Mouse (Mus musculus) spleen, postnatal 4 days (tissue): ENCODE data around the gene Polr2h.

Experiments
- DNase-seq, 2 experiments: peaks; one replicate each; pipeline ENCODE4 v3.0.0; 2022; ENCODE audit warnings: low spot score in 2 of 2

Polr2h gene

GRCm38 (mm10) chr16:20722736-20723135, 5.3 kb downstream of the Polr2h start:
- DNase-seq: no peak

- DNase-seq: no peak
Measured at GRCm38 (mm10) chr16:20723247-20723646, 5.8 kb downstream of the Polr2h start.

GRCm38 (mm10) chr16:20724338-20724748, 6.9 kb downstream of the Polr2h start:
- peak in 1 of 2 experiments; percentile 67 for DNase-seq

DNA sequence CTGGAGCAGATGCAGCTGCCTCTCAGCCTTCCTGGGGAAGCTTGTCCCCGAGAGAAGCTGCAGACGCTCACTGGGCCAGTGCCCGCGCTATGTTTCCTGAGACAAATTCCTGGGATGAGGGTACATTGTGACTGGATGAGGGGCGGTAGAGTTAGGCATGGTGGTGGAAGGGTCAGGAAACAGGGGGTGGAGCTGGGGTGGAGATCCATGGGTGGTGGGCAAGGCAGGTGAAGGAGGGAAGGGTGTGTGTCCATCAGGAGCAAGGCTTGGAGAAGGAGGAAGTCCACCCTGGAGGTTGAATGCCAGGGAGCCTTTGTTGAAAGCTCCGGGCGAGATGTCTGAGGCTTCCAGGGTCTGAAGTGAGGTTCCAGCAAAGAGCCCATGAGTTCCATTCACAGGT, 7.9 kb downstream of the Polr2h start:
- no peak for DNase-seq

- no peak for DNase-seq
Measured at GRCm38 (mm10) chr16:20725750-20726149, 8.3 kb downstream of the Polr2h start.

- DNase-seq: no peak
Measured at GRCm38 (mm10) chr16:20726384-20726783, 8.9 kb downstream of the Polr2h start.

GRCm38 (mm10) chr16:20730293-20730711, 12.8 kb downstream of the Polr2h start:
- no peak for DNase-seq

DNA sequence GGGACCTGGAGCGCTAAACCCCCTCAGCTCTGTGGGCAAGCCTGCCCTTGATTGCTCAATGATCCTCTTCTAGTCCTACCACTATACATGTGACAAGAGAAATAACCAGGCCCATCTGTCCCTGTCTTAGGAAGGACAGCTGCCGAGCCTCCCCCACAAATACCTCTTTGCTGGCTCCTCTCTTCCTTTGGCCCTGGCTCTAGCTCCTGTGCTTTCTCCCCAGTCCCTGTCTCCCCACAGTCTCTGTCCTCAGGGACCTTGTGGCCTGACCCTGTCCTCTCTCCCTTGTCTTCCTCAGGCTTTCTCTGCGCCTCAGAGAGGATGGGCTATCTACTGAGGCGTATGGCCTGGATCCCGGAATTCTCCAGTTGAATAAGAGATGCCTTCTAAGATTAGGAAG, 14.2 kb downstream of the Polr2h start:
- no peak for DNase-seq

GRCm38 (mm10) chr16:20732251-20732924, 14.9 kb downstream of the Polr2h start:
- DNase-seq: no peak

- DNase-seq: no peak
Measured at GRCm38 (mm10) chr16:20732925-20733730, 15.7 kb downstream of the Polr2h start, which contains the start of gene Chrd. Gene Chrd, plus strand, starts transcription at chr16:20733127.

DNA sequence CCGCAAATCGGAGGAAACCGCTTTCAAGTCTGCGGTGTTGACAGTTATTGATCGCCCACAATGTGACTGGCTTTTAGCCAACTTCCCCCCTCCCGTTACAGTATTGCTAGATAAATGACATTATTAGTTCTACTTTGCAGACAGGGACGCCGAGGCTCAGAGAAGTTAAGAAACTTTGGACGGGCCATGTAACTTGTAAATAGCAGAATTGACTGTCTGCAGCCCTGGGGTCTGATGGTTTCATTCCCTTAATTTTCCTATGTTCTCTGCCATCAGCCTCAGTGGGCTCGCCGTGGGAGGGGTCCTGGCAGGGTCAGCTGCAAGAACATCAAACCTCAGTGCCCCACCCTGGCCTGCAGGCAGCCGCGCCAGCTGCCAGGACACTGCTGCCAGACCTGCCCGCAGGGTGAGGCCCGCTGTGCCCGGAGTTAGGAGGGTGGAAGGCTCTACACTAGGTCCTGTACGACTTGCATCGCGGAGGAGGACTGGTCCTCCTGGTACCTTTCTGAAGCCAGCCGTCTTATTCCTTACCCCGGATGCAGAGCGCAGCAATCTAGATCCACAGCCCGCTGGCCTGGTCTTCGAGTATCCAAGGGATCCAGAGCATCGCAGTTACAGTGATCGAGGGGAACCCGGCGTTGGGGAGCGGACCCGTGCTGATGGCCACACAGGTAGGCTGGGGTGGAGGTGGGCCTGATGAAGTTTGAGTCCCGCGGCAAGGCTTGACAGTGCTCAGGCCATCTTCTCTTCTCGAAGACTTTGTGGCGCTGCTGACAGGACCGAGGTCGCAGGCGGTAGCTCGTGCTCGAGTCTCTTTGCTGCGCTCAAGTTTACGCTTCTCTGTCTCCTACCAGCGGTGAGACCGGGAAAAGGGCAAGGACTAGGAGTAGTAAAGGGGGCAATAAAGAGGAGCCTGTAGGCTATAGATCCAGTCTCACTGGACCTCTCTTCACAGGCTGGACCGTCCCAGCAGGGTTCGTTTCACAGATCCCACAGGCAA, 16.6 kb downstream of the Polr2h start, which contains the start of gene Thpo:
Gene Thpo (minus strand): TSS at position 781 of the 1,000 bp plus-strand sequence.
- no peak for DNase-seq

DNA sequence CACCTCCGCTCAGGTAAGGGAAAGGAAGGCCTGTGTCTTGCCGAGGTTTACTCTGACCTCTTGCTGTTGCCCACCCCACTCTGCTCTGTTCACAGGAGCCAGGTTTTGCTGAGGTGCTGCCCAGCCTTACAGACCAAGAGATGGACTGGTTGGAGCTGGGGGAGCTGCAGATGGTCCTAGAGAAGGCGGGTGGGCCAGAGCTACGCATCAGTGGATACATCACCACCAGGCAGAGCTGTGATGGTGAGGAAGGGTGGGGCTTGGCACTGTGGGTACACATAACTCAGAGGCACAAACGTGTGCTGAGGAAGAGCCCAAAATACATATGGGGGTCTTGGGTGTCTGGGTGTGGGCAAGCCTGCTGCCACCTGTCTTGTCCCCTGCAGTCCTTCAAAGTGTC, 18.2 kb downstream of the Polr2h start:
- no peak for DNase-seq

- DNase-seq: no peak
Measured at GRCm38 (mm10) chr16:20736168-20736567, 18.7 kb downstream of the Polr2h start.

DNA sequence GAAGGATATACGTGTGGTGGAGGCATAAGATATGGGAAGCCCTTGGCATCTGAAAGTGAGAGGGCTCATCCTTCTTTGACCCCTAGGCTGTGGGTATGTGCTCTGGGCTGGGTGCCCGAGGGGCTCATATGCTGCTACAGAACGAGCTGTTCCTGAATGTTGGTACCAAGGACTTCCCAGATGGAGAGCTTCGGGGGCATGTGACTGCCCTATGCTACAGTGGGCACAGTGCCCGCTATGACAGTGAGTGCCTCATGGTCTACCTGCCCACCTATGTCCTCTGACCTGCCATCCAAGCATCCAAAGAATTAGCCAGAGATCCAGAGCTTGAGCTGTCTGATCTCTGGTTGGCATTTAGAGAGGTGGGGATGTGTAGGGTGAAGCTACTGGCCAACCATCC, 19.4 kb downstream of the Polr2h start:
- no peak for DNase-seq

- DNase-seq: no peak
Measured at GRCm38 (mm10) chr16:20739845-20740244, 22.4 kb downstream of the Polr2h start.

DNA sequence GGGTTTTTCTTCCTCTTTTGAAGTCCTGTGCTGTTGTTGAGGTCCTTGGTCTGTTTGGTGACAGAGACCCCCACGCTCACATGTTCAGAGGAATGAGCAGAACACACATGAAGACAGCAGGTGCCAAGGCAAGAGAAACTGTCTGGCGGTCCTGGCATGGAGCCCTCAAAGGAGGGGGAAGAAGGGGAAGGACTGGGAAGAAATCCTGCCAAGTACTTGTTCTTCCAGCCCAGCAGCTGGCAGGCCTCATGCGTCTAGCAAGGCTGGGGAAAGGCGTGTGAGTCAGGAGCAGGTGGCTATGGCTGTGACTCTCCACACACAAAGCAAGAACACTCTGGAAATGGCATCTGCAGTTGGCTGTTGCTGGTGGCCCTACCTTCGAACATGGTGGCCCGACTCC, 29.2 kb downstream of the Polr2h start:
- DNase-seq: no peak

DNA sequence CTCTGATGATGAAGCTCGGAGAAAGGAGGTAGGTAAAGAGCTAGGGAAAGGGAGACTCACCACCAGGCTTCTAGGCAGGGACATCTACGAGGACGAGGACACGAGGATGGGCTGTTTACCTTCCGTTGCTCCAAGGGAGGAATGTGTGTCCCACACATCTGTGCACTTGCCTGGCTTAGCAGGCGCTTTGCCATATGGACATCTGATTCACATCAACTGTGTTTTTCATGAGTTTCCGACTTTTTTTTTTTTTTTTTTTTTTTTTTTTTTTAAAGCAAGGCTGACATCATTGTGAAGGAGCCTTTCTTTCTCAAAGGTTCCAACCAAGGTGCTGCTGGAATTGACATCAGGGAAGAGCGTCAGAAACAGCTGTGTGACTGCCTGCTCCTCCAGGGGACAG, 33.1 kb downstream of the Polr2h start:
- DNase-seq: no peak

DNA sequence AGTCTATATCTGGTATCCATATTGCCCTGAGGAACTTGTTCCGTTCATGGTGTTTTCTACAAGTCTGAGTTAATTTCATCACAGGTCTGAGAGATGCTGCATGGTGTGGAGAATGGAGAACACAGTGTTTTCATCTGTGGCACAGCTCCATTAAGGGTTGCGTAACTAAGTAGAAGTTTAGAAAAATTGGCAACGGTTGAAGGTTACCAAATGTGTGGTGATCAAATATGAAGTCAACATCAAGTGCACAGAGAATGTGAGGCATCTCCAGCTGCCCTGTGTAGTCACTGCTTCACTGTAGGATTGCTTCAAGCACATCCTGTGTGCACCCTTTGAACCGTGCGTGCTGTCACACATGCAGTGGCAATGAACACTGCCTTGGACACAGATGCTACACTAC, 38.6 kb downstream of the Polr2h start:
- DNase-seq: no peak

GRCm38 (mm10) chr16:20757385-20757784, 39.9 kb downstream of the Polr2h start:
- no peak for DNase-seq

DNA sequence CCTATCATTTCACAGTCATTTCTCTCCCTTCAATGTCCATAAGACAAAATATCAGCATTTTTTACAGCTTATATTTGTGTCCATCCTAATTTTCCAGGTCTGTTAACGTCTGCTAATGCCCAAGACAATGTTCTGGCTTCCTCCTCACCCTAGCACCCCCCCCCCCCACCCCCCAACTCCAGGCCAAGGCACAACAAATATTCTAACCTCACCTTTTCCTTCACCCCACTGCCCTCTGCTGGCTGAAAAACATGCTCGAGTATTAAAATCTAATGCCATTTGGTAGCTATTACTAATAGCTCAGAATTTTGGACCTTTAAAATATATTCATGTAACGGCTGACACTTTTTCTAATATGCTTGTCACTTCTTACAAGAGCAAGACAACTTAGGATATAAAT, 44.2 kb downstream of the Polr2h start:
- peak in 1 of 2 experiments; percentile 23 for DNase-seq

DNA sequence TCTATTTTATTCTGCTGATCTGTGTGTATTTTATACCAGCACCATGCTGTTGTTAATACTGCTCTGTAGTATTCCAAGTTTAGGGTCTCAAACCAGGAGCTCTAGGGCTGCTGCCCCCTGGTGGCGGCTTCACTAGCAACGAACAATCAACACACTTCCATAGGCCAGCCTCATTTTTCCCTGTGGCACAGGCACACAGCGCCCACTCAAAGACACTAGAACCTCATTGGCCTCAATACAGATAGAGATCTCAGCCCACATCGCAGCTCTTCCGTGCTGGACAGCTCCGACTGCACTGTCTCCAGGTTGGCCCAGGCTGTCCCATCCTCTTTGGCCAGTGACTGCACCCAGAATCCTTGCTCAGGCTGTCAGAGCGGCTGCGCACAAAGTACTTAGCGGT, 47.8 kb downstream of the Polr2h start:
- DNase-seq: peak; percentile 24 to 76
